Mouse (Mus musculus): ENCODE results near the gene Fam168b. TPM values are rescaled to one million over a fixed set of nuclear protein-coding genes. Genes with fewer than 3 reads are reported as not detected.

Gene Fam168b
- polyA plus RNA-seq, 1 experiment from 2014 or later, result 90.5 TPM

GRCm38 (mm10) chr1:34855056-34855739 lies 12.3 kb upstream of the Fam168b start:
- no peak overlapping the region for H3K4me3 ChIP-seq (ENCODE audit: low read depth, low read length)
- no peak overlapping the region for H3K4me2 ChIP-seq (ENCODE audit: low read depth, low read length)
- H3K9ac ChIP-seq (replicated peaks; ENCODE audit: low read depth, low read length), result no peak overlapping the region
- H3K36me3 ChIP-seq (ENCODE audit: control insufficient read depth, insufficient read depth, low read length), result no peaks in the 10 kb centered on the region
- H3K4me1 ChIP-seq (ENCODE audit: control insufficient read depth, insufficient read depth, low read length), result peaks cover 19% of the 10 kb centered on the region; the same call in 1 of the 2 replicates
- 85% methylated on average over 12 of the region's 12 CpGs for WGBS
- ATAC-seq (ENCODE audit: low read depth), result no peak
- no peaks in the 10 kb centered on the region for H3K9me3 ChIP-seq (ENCODE audit: control insufficient read depth, low read length)
- H3K27me3 ChIP-seq (ENCODE audit: control insufficient read depth, insufficient read depth, low read length), result no peaks in the 10 kb centered on the region
- H3K27ac ChIP-seq (ENCODE audit: low read depth, low read length), result no peak overlapping the region

DNA sequence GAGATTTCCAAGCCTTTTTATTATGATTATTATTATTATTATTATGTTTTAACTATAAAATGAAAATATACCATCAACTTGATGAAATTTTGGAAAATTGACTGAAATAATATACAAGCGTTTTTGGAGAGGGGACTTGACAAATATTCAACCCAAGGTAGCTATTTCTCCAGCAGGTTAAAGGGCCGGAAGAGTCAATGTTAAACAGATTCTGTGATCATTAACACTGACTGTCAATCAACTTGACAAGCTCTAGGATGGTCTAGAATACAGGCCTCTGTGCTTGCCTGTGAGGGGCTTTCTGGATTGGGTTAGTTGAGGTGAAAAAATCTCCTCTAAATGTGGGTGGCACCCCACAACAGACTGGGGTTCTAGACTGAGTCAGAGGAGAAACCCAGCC lies 10.9 kb upstream of the Fam168b start:
- H3K9ac ChIP-seq (replicated peaks; ENCODE audit: low read depth, low read length), result no peak overlapping the region
- no peak for ATAC-seq (ENCODE audit: low read depth)
- WGBS, result 92% methylated on average over 2 of the region's 2 CpGs

DNA sequence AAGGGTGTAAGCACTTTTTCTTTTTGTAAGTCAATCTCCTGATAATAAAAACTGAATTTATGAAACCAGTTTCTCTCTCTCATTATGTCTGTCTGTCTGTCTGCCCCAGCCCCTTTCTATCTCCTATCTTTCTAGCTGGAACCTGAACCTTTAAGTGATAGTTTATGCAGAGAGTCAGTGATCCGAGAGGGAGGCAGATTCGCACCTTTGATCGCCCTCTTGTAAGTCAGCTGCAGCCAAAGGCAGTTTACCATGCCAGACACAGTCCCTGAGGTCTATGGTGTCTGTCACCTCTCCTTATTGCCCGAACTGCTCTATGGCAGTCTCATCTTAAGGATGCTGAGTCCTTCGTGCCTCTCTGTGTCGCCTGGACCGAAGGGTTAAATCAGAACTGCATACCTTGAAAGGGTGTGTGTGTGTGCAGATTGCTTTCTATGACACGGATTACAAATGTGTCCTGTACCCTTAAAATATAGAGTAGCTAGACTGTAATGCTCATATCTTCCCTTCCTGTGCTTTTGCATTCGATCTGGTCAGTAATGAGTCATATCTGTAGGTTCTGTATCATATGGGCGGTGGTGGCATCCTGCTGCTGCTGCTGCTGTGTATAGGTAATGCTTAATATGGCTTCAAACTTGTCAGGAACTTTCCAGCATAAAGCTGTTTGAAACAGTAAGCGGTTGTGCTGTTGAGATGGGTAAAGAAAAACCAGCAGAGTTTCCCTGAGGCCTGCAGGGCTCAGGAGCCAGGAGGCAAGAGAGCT lies 9.4 kb upstream of the Fam168b start:
- H3K9me3 ChIP-seq (ENCODE audit: control insufficient read depth, low read length), result no peaks in the 10 kb centered on the region
- 0 out of 2 replicates have a peak overlapping the region, but pooled peaks have one; percentile 22 for H3K9ac ChIP-seq (replicated peaks; ENCODE audit: low read depth, low read length)
- H3K4me2 ChIP-seq (ENCODE audit: low read depth, low read length), result peak overlapping the region; percentile 27; the same call in 1 of the 2 replicates
- H3K27me3 ChIP-seq (ENCODE audit: control insufficient read depth, insufficient read depth, low read length), result no peaks in the 10 kb centered on the region
- peaks cover 19% of the 10 kb centered on the region; the same call in 1 of the 2 replicates for H3K4me1 ChIP-seq (ENCODE audit: control insufficient read depth, insufficient read depth, low read length)
- WGBS, result 85% methylated on average over 11 of the region's 11 CpGs
- ATAC-seq (ENCODE audit: low read depth), result no peak
- no peaks in the 10 kb centered on the region for H3K36me3 ChIP-seq (ENCODE audit: control insufficient read depth, insufficient read depth, low read length)
- H3K4me3 ChIP-seq (ENCODE audit: low read depth, low read length), result no peak overlapping the region
- peak overlapping the region; percentile 28; the same call in 1 of the 2 replicates for H3K27ac ChIP-seq (ENCODE audit: low read depth, low read length)

More for the DNA sequence above, 10.9 kb upstream of the Fam168b start:
- no peaks in the 10 kb centered on the region for H3K9me3 ChIP-seq (ENCODE audit: control insufficient read depth, low read length)
- no peak overlapping the region for H3K27ac ChIP-seq (ENCODE audit: low read depth, low read length)
- H3K4me2 ChIP-seq (ENCODE audit: low read depth, low read length), result no peak overlapping the region
- no peaks in the 10 kb centered on the region for H3K36me3 ChIP-seq (ENCODE audit: control insufficient read depth, insufficient read depth, low read length)
- H3K4me1 ChIP-seq (ENCODE audit: control insufficient read depth, insufficient read depth, low read length), result peaks cover 19% of the 10 kb centered on the region; the same call in 1 of the 2 replicates
- no peak overlapping the region for H3K4me3 ChIP-seq (ENCODE audit: low read depth, low read length)
- no peaks in the 10 kb centered on the region for H3K27me3 ChIP-seq (ENCODE audit: control insufficient read depth, insufficient read depth, low read length)

- Histone ChIP-seq H3K36me3 (ENCODE audit: control insufficient read depth, insufficient read depth, low read length) (no peaks in the 10 kb centered on the region), H3K4me1 (ENCODE audit: control insufficient read depth, insufficient read depth, low read length) (peaks cover 19% of the 10 kb centered on the region; the same call in 1 of the 2 replicates), H3K9me3 (ENCODE audit: control insufficient read depth, low read length) (no peaks in the 10 kb centered on the region), H3K9ac (replicated peaks; ENCODE audit: low read depth, low read length) (no peak overlapping the region), H3K27ac (ENCODE audit: low read depth, low read length) (no peak overlapping the region), H3K4me3 (ENCODE audit: low read depth, low read length) (no peak overlapping the region), H3K27me3 (ENCODE audit: control insufficient read depth, insufficient read depth, low read length) (no peaks in the 10 kb centered on the region), H3K4me2 (ENCODE audit: low read depth, low read length) (peak overlapping the region; percentile 33; the same call in 1 of the 2 replicates)
- WGBS, result 57% methylated on average over 6 of the region's 6 CpGs
- ATAC-seq (ENCODE audit: low read depth), result no peak
These were observed 8.7 kb upstream of the Fam168b start for GRCm38 (mm10) chr1:34851562-34851961.

DNA sequence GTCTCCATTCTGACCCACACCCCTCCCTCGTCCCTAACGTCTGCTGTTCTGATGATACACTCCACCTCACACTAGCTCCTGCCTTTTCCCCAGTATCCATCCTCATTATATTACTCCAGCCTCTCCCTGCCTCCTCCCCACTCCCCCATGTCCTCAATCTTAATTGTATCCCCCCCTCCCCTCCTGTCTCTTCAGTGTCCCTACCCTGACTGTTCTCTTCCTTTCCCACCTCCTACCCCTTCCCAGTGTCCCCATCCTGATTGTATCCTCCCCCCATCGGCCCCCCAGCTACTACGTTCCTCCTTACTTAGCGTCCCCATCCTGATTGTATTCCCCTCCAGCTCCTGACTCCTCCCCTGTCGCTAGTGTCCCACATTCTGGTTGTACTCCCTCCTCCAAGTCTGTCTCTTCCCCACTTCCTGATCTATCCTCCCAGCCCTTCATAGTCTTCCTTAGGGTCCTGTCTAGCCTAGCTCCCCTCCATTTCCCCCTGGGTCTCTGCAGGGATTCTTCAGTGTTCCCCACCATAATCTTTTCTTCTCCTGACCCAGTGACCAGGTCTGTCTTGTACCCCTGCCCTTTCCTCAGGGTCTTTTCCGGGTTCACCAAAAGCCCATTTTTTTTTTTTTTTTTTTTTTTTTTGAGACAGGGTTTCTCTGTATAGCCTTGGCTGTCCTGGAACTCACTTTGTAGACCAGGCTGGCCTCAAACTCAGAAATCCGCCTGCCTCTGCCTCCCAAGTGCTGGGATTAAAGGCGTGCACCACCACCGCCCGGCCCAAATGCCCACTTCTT lies 7.7 kb upstream of the Fam168b start:
- H3K9ac ChIP-seq (replicated peaks; ENCODE audit: low read depth, low read length), result peak overlapping the region; percentile 92
- 41% methylated on average over 11 of the region's 11 CpGs for WGBS
- peaks cover 19% of the 10 kb centered on the region; the same call in 1 of the 2 replicates for H3K4me1 ChIP-seq (ENCODE audit: control insufficient read depth, insufficient read depth, low read length)
- H3K4me3 ChIP-seq (ENCODE audit: low read depth, low read length), result peak overlapping the region; percentile 75
- peak; percentile 77 for ATAC-seq (ENCODE audit: low read depth)
- no peaks in the 10 kb centered on the region for H3K9me3 ChIP-seq (ENCODE audit: control insufficient read depth, low read length)
- peak overlapping the region; percentile 58 for H3K4me2 ChIP-seq (ENCODE audit: low read depth, low read length)
- peak overlapping the region; percentile 67; the same call in 1 of the 2 replicates for H3K27ac ChIP-seq (ENCODE audit: low read depth, low read length)
- no peaks in the 10 kb centered on the region for H3K36me3 ChIP-seq (ENCODE audit: control insufficient read depth, insufficient read depth, low read length)
- H3K27me3 ChIP-seq (ENCODE audit: control insufficient read depth, insufficient read depth, low read length), result no peaks in the 10 kb centered on the region

GRCm38 (mm10) chr1:34849745-34850342 lies 7.0 kb upstream of the Fam168b start, which contains the start of gene Plekhb2:
Gene Plekhb2, plus strand, starts transcription at chr1:34849976.
- Histone ChIP-seq H3K9ac (replicated peaks; ENCODE audit: low read depth, low read length) (peak within 1 kb of the TSS; percentile 92), H3K4me3 (ENCODE audit: low read depth, low read length) (peak within 1 kb of the TSS; percentile 75), H3K27me3 (ENCODE audit: control insufficient read depth, insufficient read depth, low read length) (no peaks in the 10 kb centered on the region), H3K9me3 (ENCODE audit: control insufficient read depth, low read length) (no peaks in the 10 kb centered on the region), H3K27ac (ENCODE audit: low read depth, low read length) (peak within 1 kb of the TSS; percentile 67), H3K36me3 (ENCODE audit: control insufficient read depth, insufficient read depth, low read length) (no peaks in the 10 kb centered on the region), H3K4me1 (ENCODE audit: control insufficient read depth, insufficient read depth, low read length) (peaks cover 19% of the 10 kb centered on the region; the same call in 1 of the 2 replicates), H3K4me2 (ENCODE audit: low read depth, low read length) (peak within 1 kb of the TSS; percentile 58)
- peak; percentile 88 for ATAC-seq (ENCODE audit: low read depth)
- under 1% methylated on average over 34 of the region's 40 CpGs for WGBS

GRCm38 (mm10) chr1:34847070-34847469 lies 4.2 kb upstream of the Fam168b start:
- Histone ChIP-seq H3K4me2 (ENCODE audit: low read depth, low read length) (no peak overlapping the region), H3K9me3 (ENCODE audit: control insufficient read depth, low read length) (no peaks in the 10 kb centered on the region), H3K27ac (ENCODE audit: low read depth, low read length) (no peak overlapping the region), H3K4me3 (ENCODE audit: low read depth, low read length) (no peak overlapping the region), H3K27me3 (ENCODE audit: control insufficient read depth, insufficient read depth, low read length) (no peaks in the 10 kb centered on the region), H3K9ac (replicated peaks; ENCODE audit: low read depth, low read length) (no peak overlapping the region), H3K36me3 (ENCODE audit: control insufficient read depth, insufficient read depth, low read length) (no peaks in the 10 kb centered on the region), H3K4me1 (ENCODE audit: control insufficient read depth, insufficient read depth, low read length) (peaks cover 12% of the 10 kb centered on the region; the same call in 1 of the 2 replicates)
- no peak for ATAC-seq (ENCODE audit: low read depth)
- 90% methylated on average over 3 of the region's 3 CpGs for WGBS

GRCm38 (mm10) chr1:34842389-34842861 lies 440 bp downstream of the Fam168b start:
- Histone ChIP-seq H3K27ac (ENCODE audit: low read depth, low read length) (peak overlapping the region; percentile 95), H3K27me3 (ENCODE audit: control insufficient read depth, insufficient read depth, low read length) (no peaks in the 10 kb centered on the region), H3K9ac (replicated peaks; ENCODE audit: low read depth, low read length) (peak overlapping the region; percentile 88), H3K36me3 (ENCODE audit: control insufficient read depth, insufficient read depth, low read length) (no peaks in the 10 kb centered on the region), H3K4me1 (ENCODE audit: control insufficient read depth, insufficient read depth, low read length) (peaks cover 23% of the 10 kb centered on the region), H3K9me3 (ENCODE audit: control insufficient read depth, low read length) (no peaks in the 10 kb centered on the region), H3K4me2 (ENCODE audit: low read depth, low read length) (peak overlapping the region; percentile 87), H3K4me3 (ENCODE audit: low read depth, low read length) (peak overlapping the region; percentile 72)
- WGBS, result 1% methylated on average over 36 of the region's 51 CpGs
- peak; percentile 87 for ATAC-seq (ENCODE audit: low read depth)
